Mouse (Mus musculus): Measurements from ENCODE around the gene Crybb1.

DNA sequence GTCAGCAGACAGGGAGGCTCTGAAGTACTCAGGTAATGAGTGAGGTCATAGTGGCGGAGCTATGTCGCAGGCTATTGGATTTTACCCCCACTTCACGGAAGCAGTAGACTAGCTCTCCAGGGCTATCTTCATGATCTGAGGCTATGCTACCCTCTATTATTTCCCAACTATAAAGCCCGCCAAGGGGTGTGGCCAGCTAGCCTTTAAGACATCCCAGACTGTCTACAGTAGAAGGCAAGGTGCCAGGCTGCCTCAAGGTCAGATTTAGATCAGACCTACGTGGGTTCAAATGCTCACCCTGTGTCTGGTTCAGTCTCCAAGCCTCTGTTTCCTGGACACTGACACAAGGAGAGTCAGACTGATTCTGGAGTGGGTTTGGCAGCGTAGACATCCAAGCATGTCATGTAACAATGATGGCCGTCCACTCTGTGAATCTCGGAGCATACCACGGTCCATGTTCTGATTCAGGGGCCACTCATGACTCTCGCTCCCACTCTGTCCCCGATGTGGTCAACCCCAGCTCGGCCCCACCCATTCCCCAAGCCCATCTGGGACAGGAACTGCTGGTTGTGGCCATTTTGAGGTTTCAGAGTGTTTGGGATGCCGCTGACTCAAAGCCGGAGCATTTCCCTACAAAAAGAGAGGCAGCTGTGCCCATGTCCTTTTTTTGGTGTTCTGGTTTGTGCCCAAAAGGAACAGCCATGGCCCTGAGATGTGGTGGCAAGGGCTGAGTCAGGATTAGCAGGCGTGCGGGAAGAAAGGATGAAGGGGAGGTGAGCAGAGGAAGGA lies 4.4 kb downstream of the Crybb1 start:
- TF ChIP-seq POLR2A (IDR thresholded peaks at IDR 0.05; ENCODE audit: control insufficient read depth, low read depth, low read length): no peak
- TF ChIP-seq CTCF (IDR thresholded peaks at IDR 0.05; ENCODE audit: control insufficient read depth, insufficient read depth, insufficient replicate concordance, low read depth, low read length): no peak

Measured in testis, adult 2 months (tissue).